Mouse (Mus musculus): ENCODE results near the gene Abhd2. TPM values are rescaled to one million over a fixed set of nuclear protein-coding genes. Genes with fewer than 3 reads are reported as not detected.
A peak's percentile ranks its signal among the peaks of the same experiment; 100 is the strongest.

Gene Abhd2
- 22.8 and 24.9 TPM in 2 replicates for polyA plus RNA-seq (2015; fragmentation: Nextera tagmentation; extraction: Ambion mirVana)

DNA sequence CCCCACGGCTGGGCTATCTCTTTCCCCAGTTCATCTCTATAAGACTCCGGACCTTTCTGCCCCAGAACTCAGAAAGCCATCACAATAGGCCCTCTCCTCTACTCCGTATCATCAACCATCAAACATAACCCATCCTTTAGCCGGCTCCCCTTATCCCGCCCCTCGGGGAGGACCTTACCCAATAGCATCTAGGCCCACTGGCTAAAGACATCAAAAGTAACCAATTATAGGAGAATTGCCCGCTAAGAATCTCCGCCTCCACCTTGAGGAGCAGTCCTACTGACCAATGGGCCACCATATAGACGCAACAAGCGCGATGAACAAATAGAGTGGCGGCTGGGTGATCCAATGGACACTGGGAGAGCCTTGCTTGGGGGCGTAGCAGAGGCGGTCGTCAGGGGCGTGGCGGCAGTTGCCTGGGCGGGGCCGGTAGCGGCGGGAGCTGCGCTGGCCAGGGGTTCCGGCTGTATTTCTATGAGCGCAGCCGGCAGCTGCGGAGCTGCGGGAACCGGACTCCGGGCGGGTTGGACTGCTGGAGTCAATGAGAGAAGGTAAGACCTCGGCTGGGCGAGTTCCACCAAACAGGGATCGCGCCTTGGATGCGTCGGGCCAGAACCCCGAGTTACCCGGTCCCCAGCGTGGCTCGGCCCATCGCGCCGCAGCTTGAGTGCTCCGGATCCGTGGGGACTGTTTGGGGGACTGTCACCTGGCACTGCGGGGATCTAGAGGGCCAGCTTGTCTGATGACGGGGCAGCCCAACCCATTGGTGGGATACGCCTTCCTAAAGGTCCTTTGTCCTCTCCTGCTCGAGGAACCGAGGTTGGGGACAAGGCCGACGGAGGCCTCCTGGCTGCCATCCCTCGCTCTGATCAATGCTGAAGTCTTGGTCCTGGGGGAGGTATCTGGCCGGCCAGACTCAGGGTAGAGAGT lies at the start of gene Abhd2:
TSS of gene Abhd2 (plus strand) at position 411 of the 930 bp plus-strand sequence.
- peak; percentile 100 for ATAC-seq (ENCODE audit: low read depth)
- Histone ChIP-seq H3K27me3 (ENCODE audit: control insufficient read depth, insufficient read depth, low read depth, low read length) (no peaks in the 10 kb centered on the region), H3K9me3 (ENCODE audit: control insufficient read depth, low read length) (no peaks in the 10 kb centered on the region), H3K27ac (ENCODE audit: low read length) (peak within 1 kb of the TSS; percentile 78), H3K9ac (ENCODE audit: low read length) (peak within 1 kb of the TSS; percentile 90), H3K4me2 (ENCODE audit: low read depth, low read length) (peak within 1 kb of the TSS; percentile 76), H3K4me1 (replicated peaks; ENCODE audit: control insufficient read depth, insufficient read depth, low read length) (peaks cover 30% of the 10 kb centered on the region), H3K36me3 (ENCODE audit: control insufficient read depth, insufficient read depth, low read length) (no peaks in the 10 kb centered on the region), H3K4me3 (ENCODE audit: low read length) (peak within 1 kb of the TSS; percentile 93)
- under 1% methylated on average over 54 of the region's 54 CpGs for WGBS

DNA sequence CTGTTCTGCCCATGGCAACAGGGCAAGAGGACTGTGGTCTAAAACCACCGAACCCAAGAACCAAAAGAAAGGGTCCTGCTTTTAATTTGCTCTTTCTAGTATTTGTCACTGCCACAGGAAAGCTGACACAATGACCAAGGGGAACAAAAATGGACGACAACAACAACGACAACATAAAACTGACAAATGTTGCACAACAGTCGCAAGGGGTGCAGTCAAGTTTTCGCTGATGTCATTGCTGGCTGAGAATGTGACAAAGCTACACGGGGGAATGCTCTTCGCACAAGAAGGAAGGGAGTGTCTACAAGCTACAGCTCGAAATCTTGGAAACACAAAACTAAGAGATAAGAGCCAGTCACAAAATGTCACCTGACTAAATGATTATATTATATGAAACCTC lies 47.5 kb upstream of the Abhd2 start:
- WGBS = 70% methylated on average over 8 of the region's 8 CpGs
- H3K4me1 ChIP-seq (replicated peaks; ENCODE audit: control insufficient read depth, insufficient read depth, low read length) = peaks cover 6% of the 10 kb centered on the region; the same call in 1 of the 2 replicates

DNA sequence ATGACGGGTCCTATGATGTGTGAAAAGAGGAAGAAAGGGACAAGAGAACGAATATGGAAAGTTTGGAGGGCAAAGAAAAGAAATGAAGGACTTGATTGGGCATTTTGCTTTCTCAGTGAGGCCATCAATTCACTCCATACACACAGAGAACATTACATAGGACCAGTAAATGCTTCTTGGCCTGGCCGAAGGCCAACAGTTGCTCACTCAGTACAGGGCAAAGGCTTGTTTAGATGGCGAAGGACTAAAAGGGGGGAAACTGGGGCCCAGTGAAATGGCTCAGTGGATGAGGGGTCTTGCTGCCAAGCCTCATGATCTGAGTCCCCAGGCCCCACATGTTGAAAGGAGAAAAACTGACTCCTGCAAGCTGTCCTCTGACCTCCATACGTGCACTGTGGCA lies 46.8 kb upstream of the Abhd2 start:
- 71% methylated on average over 5 of the region's 5 CpGs for WGBS
- H3K27me3 ChIP-seq (ENCODE audit: control insufficient read depth, insufficient read depth, low read depth, low read length) = no peaks in the 10 kb centered on the region
- ATAC-seq (ENCODE audit: low read depth) = no peak
- H3K36me3 ChIP-seq (ENCODE audit: control insufficient read depth, insufficient read depth, low read length) = no peaks in the 10 kb centered on the region
- H3K9ac ChIP-seq (ENCODE audit: low read length) = no peak overlapping the region
- no peak overlapping the region for H3K27ac ChIP-seq (ENCODE audit: low read length)
- H3K9me3 ChIP-seq (ENCODE audit: control insufficient read depth, low read length) = no peaks in the 10 kb centered on the region
- H3K4me1 ChIP-seq (replicated peaks; ENCODE audit: control insufficient read depth, insufficient read depth, low read length) = peaks cover 6% of the 10 kb centered on the region; the same call in 1 of the 2 replicates
- H3K4me2 ChIP-seq (ENCODE audit: low read depth, low read length) = no peak overlapping the region
- H3K4me3 ChIP-seq (ENCODE audit: low read length) = no peak overlapping the region

More for the DNA sequence above, 47.5 kb upstream of the Abhd2 start:
- Histone ChIP-seq H3K9ac (ENCODE audit: low read length) (no peak overlapping the region), H3K27ac (ENCODE audit: low read length) (no peak overlapping the region), H3K4me2 (ENCODE audit: low read depth, low read length) (no peak overlapping the region), H3K27me3 (ENCODE audit: control insufficient read depth, insufficient read depth, low read depth, low read length) (no peaks in the 10 kb centered on the region), H3K4me3 (ENCODE audit: low read length) (no peak overlapping the region), H3K9me3 (ENCODE audit: control insufficient read depth, low read length) (no peaks in the 10 kb centered on the region), H3K36me3 (ENCODE audit: control insufficient read depth, insufficient read depth, low read length) (no peaks in the 10 kb centered on the region)
- no peak for ATAC-seq (ENCODE audit: low read depth)

DNA sequence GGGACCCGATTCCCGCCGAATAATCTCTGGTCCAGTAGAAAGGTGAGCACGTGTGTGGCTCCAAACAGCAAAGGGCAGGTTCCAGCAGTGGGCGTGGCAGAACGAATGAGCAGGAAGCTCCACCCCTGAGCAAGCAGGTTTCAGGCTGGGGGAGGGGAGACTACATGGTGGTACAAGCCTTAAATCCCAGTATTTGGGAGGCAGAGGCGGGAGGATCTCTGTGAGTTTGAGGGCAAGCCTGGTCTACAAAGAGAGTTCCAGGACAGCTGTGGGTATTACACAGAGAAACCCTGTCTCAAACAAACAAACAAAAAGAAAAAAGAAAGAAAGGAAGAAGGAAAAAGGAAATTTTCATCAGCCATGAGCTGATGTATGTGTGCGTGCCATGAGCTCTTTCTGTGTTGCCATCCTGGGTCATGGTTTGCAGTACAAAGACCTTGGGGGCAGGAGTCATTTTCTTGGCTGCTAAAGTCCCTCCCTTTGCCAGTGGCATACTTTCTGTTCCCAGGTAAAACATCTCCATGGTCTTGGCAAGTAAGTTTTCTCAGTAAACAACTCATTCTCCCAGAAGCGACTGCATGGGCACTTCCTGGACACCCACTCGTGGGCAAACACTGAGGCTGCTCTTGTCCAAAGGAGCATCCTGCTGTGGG lies 46.0 kb upstream of the Abhd2 start:
- Histone ChIP-seq H3K27me3 (ENCODE audit: control insufficient read depth, insufficient read depth, low read depth, low read length) (no peaks in the 10 kb centered on the region), H3K9ac (ENCODE audit: low read length) (no peak overlapping the region), H3K27ac (ENCODE audit: low read length) (no peak overlapping the region), H3K4me1 (replicated peaks; ENCODE audit: control insufficient read depth, insufficient read depth, low read length) (peaks cover 6% of the 10 kb centered on the region; the same call in 1 of the 2 replicates), H3K9me3 (ENCODE audit: control insufficient read depth, low read length) (no peaks in the 10 kb centered on the region), H3K4me2 (ENCODE audit: low read depth, low read length) (no peak overlapping the region), H3K36me3 (ENCODE audit: control insufficient read depth, insufficient read depth, low read length) (no peaks in the 10 kb centered on the region), H3K4me3 (ENCODE audit: low read length) (no peak overlapping the region)
- WGBS = 71% methylated on average over 5 of the region's 10 CpGs
- ATAC-seq (ENCODE audit: low read depth) = no peak

DNA sequence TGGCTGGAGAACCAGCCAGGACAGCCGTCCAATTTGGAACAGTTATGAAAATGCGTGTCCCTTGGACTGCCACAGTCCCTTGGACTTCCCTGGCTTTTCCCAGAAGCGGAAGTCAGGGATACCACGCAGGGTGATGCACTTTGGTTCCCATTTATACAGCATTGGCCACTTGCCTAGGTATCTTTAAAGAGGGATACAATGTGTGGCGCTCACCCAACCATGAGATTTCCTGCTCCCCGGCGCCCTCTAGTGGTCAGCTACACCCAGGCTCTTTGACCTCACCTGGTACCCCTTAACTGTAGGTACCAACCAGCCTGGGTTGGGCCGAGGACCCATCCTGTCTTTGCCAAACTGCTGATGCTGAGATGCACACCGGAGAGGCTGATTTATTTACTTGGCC lies 44.5 kb upstream of the Abhd2 start:
- H3K36me3 ChIP-seq (ENCODE audit: control insufficient read depth, insufficient read depth, low read length) = no peaks in the 10 kb centered on the region
- H3K27me3 ChIP-seq (ENCODE audit: control insufficient read depth, insufficient read depth, low read depth, low read length) = no peaks in the 10 kb centered on the region
- WGBS = 20% methylated on average over 9 of the region's 9 CpGs
- ATAC-seq (ENCODE audit: low read depth) = peak; percentile 51; the same call in 1 of the 2 replicates
- H3K9me3 ChIP-seq (ENCODE audit: control insufficient read depth, low read length) = no peaks in the 10 kb centered on the region
- no peak overlapping the region for H3K9ac ChIP-seq (ENCODE audit: low read length)
- H3K4me2 ChIP-seq (ENCODE audit: low read depth, low read length) = no peak overlapping the region
- H3K27ac ChIP-seq (ENCODE audit: low read length) = no peak overlapping the region
- H3K4me3 ChIP-seq (ENCODE audit: low read length) = no peak overlapping the region
- H3K4me1 ChIP-seq (replicated peaks; ENCODE audit: control insufficient read depth, insufficient read depth, low read length) = peaks cover 6% of the 10 kb centered on the region; the same call in 1 of the 2 replicates

DNA sequence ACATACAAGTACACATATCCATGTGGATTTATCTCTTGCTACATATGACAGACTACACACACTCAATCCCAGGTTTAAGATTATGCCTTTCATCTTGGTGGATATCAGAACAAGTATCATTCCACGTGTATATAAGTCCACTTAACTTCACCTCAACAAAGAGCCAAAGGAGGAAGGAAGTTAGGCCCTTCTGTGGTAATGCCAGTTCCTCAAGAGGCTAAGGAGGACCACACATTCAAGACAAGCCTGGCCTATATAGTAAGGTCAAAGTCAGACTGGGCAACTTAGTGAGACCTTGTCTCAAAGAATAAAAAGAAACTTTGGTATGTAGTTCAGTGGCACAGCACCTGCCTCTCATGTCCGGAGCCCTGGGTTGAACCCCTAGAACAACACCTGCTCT lies 41.4 kb upstream of the Abhd2 start:
- no peak overlapping the region for H3K9ac ChIP-seq (ENCODE audit: low read length)
- H3K4me2 ChIP-seq (ENCODE audit: low read depth, low read length) = no peak overlapping the region
- WGBS = 52% methylated on average over 2 of the region's 2 CpGs
- ATAC-seq (ENCODE audit: low read depth) = no peak
- no peak overlapping the region for H3K27ac ChIP-seq (ENCODE audit: low read length)
- peaks cover 2% of the 10 kb centered on the region; the same call in 1 of the 2 replicates for H3K4me1 ChIP-seq (replicated peaks; ENCODE audit: control insufficient read depth, insufficient read depth, low read length)
- H3K36me3 ChIP-seq (ENCODE audit: control insufficient read depth, insufficient read depth, low read length) = no peaks in the 10 kb centered on the region
- H3K9me3 ChIP-seq (ENCODE audit: control insufficient read depth, low read length) = no peaks in the 10 kb centered on the region
- H3K4me3 ChIP-seq (ENCODE audit: low read length) = no peak overlapping the region
- H3K27me3 ChIP-seq (ENCODE audit: control insufficient read depth, insufficient read depth, low read depth, low read length) = no peaks in the 10 kb centered on the region

DNA sequence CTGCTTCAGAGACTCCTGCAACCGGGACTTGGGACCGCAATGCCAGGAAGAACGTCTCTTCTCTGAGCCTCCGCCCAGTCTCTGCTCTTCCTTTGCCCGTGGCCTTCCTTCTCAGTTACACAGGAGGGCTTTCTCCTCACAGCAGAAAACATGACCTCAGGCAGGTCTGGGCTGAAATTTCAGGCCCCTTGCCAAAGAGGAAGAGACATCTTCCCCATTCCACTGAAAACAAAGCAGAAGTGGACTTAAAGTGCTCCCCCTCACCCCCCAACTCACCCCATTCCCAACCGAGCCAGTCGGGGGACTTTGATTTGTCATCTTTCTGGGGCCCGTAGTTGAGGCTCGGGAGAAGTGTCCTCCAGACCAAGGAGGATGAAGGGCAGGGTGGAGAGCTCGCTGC lies 41.0 kb upstream of the Abhd2 start:
- Histone ChIP-seq H3K27me3 (ENCODE audit: control insufficient read depth, insufficient read depth, low read depth, low read length) (no peaks in the 10 kb centered on the region), H3K27ac (ENCODE audit: low read length) (no peak overlapping the region), H3K4me2 (ENCODE audit: low read depth, low read length) (no peak overlapping the region), H3K4me3 (ENCODE audit: low read length) (no peak overlapping the region), H3K9ac (ENCODE audit: low read length) (no peak overlapping the region), H3K36me3 (ENCODE audit: control insufficient read depth, insufficient read depth, low read length) (no peaks in the 10 kb centered on the region), H3K4me1 (replicated peaks; ENCODE audit: control insufficient read depth, insufficient read depth, low read length) (peaks cover 2% of the 10 kb centered on the region; the same call in 1 of the 2 replicates), H3K9me3 (ENCODE audit: control insufficient read depth, low read length) (no peaks in the 10 kb centered on the region)
- WGBS = 67% methylated on average over 10 of the region's 10 CpGs
- ATAC-seq (ENCODE audit: low read depth) = no peak

DNA sequence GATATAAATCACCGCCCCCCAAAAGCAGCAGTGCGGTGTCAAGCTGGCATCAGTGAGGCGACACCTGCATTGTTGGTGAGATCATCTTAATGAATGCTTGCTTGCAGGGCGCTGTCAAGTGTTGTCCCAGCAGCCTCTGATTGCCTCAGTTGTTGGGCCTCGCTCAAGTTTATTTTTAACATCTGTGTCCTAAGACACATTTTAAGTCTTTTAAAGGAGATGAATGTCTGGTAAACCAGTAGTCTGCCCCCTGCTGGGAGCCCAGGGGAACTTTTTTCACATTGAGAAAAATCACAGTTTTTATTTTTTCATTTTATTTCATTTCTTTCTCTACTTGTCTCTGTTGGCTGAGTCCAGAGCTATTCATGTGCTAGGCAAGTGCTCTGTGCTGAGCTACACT lies 34.3 kb upstream of the Abhd2 start:
- no peaks in the 10 kb centered on the region for H3K4me1 ChIP-seq (replicated peaks; ENCODE audit: control insufficient read depth, insufficient read depth, low read length)
- H3K27me3 ChIP-seq (ENCODE audit: control insufficient read depth, insufficient read depth, low read depth, low read length) = no peaks in the 10 kb centered on the region
- no peaks in the 10 kb centered on the region for H3K9me3 ChIP-seq (ENCODE audit: control insufficient read depth, low read length)
- H3K27ac ChIP-seq (ENCODE audit: low read length) = no peak overlapping the region
- no peak overlapping the region for H3K4me3 ChIP-seq (ENCODE audit: low read length)
- no peak overlapping the region for H3K4me2 ChIP-seq (ENCODE audit: low read depth, low read length)
- no peaks in the 10 kb centered on the region for H3K36me3 ChIP-seq (ENCODE audit: control insufficient read depth, insufficient read depth, low read length)
- ATAC-seq (ENCODE audit: low read depth) = no peak
- H3K9ac ChIP-seq (ENCODE audit: low read length) = no peak overlapping the region
- WGBS = 71% methylated on average over 5 of the region's 5 CpGs

DNA sequence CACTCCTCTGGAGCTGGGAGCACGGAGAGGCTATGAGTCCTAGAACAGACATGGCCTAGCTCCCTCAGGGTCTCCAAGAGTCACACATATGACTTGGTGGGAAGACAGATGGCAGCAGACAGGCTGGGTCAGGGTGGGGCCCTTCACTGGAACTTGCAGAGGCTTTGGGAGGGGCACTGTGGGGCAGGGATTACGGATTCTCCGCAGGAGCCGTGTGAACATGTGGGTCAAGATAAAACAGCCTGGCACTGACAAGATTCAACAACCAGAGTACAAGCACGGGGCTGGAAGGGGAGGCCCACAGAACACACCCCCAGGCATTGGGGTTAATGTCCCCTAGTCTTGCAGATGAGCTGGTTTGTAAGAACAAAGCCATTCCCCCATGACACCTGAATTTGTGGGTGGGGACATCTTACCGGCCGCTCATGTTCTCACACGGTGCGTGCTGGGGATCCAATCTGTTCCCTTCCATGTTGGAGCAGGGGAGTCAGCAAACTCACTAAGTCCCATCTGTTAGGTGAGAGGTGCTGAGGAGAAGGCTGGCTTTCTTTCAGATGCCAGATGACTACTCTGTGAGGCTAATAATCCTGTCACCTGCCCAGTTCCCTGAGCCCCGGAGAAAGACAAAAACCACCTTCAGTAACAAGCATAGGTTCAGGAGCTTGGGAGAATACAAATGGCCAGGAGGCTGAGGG lies 30.9 kb upstream of the Abhd2 start:
- no peak overlapping the region for H3K4me2 ChIP-seq (ENCODE audit: low read depth, low read length)
- 0 out of 2 replicates have a peak, but pooled peaks cover 2% of the 10 kb centered on the region for H3K4me1 ChIP-seq (replicated peaks; ENCODE audit: control insufficient read depth, insufficient read depth, low read length)
- H3K27ac ChIP-seq (ENCODE audit: low read length) = no peak overlapping the region
- H3K36me3 ChIP-seq (ENCODE audit: control insufficient read depth, insufficient read depth, low read length) = no peaks in the 10 kb centered on the region
- 72% methylated on average over 10 of the region's 10 CpGs for WGBS
- H3K27me3 ChIP-seq (ENCODE audit: control insufficient read depth, insufficient read depth, low read depth, low read length) = no peaks in the 10 kb centered on the region
- no peaks in the 10 kb centered on the region for H3K9me3 ChIP-seq (ENCODE audit: control insufficient read depth, low read length)
- ATAC-seq (ENCODE audit: low read depth) = no peak
- no peak overlapping the region for H3K4me3 ChIP-seq (ENCODE audit: low read length)
- H3K9ac ChIP-seq (ENCODE audit: low read length) = no peak overlapping the region
